Mouse (Mus musculus) brown adipose tissue, adult 24 weeks (tissue): ENCODE measurements around the gene Smc1a. TPM values are rescaled to one million over a fixed set of nuclear protein-coding genes. Genes with fewer than 3 reads are reported as not detected.

Experiments used
- H3K27ac ChIP-seq: fragments of 200-500 bp; replicated peaks from 2 replicates; pipeline ENCODE4 v1.5.1; 2012; ENCODE audit warnings: low read depth, mild to moderate bottlenecking, low read length
- H3K4me1 ChIP-seq: fragments of 200-500 bp; 2 replicates; pipeline ENCODE4 v1.6.1; 2012; ENCODE audit warnings: low read length, mixed read lengths; ENCODE audit not compliant: control insufficient read depth, insufficient read depth, insufficient read length
- H3K4me3 ChIP-seq: fragments of 200-500 bp; 2 replicates; pipeline ENCODE4 v1.5.1; 2012; ENCODE audit warnings: low read depth, mild to moderate bottlenecking, low read length, moderate library complexity; ENCODE audit not compliant: insufficient read depth
- polyA plus RNA-seq: library from polyadenylated mRNA; stranded (reverse); fragments of >200 nt; gene quantifications from 2 replicates; pipeline ENCODE4 v1.2.4, GENCODE M21; 2012; ENCODE audit not compliant: missing spikeins, insufficient read depth, insufficient read length

Gene Smc1a
- 39.7 and 40.6 TPM in 2 replicates for polyA plus RNA-seq

DNA sequence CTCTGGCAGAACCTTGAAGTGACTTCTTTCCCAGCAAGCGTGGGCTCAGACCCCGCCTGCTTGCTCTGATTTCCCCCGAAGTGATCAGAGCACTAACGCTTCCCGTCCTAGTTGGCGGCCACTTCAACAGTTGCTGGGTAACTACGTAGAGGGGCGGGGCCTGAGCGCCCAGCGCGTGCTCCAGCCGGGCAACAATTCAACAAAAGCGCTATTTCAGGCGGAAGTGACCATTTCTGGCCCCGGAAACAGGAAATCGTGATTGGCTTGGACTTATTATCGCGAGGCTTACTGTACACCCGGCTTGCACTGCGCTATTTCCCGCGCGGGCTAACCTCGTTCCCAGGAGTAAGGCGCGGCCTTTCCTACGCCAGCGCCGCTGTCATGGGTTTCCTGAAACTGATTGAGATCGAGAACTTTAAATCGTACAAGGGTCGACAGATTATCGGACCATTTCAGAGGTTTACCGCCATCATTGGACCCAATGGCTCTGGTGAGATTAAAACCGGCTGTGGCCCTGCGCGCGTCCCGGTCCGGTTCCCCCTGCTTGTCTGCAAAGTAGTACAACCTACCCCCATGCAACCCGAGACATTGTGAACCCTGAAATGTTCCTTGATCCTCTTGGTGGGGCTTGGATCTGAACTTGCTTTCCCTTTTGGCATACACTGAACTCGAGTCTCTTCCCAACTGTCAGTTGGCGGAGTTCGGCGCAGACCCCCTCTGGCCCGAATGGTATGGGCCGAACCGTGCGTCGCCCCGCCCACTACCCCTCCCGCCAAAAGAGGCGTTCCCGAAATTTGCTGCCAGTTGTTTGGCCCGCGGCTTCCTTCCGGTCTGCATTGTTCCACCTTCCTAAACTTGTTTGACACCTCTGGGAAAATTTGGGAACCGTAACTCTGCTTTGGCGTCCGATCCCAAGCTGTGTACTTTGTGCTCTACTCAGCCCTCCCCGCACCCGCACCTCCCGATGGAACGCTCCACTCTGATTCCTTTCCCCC, at the start of gene Smc1a, which contains the start of gene Ribc1:
TSS of gene Smc1a (plus strand) at position 278 of the 995 bp plus-strand sequence.
TSS of gene Ribc1 (minus strand) at position 145 of the 995 bp plus-strand sequence.
- Histone ChIP-seq H3K4me1 (no peaks in the 10 kb centered on the region), H3K27ac (peak within 1 kb of the TSS; percentile 98), H3K4me3 (peak within 1 kb of the TSS; percentile 78)

DNA sequence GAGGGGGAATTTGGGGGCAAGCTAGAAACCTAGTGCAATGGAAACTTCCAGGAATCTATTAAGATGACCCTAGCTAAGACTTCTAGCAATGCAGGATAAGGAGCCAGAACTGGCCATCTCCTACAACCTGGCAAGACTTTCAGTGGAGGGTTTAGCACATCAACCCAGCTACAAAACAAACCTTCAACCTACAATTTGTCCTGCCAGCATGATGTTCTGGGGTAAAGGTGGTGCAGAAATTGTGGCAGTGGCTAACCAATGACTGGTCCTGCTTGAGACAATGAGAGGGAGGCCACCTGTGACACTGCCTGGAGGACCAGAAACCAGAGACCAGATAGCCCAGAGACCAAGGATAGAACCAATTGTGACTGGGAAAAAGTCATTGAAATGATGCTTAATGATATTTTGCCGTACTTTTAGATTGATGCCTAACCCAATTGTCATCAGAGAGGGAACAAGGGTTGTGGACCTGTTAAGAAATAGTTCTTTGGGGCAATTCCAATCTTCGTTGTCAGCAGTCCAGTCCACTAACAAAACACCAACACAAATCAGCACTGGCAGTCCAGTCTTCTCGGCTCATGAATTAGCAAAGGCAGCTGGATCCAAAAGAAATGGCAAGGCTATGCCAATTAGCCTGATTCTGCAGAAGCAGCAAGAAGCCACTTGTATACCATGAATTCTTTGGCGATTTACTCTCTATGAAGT, 17.1 kb upstream of the Smc1a start:
- H3K4me3 ChIP-seq: no peak overlapping the region
- no peaks in the 10 kb centered on the region for H3K4me1 ChIP-seq
- no peak overlapping the region for H3K27ac ChIP-seq

DNA sequence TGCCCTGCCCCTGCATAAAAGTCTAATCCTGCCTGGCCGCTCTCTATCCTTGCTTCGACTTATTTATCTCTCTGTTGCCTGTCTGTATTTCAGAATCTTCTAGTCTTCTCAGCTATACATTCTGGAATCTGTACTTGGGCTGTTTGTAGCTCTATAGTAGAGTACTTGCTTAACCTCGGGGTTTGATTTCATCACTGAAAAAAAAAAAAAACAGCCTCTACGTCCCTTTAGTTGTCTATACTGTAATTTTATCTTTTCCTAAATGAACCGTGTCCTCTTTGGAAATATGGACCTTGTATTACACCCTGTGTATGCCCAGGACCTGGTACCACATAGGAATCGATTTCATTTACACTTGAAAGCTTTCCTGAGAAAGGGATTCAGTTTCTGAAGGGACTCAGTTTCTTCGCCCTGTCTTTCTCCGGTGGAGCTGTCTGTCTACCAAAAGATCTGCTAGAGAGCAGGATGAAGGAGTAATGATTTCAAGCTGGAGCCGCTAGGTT, 15.0 kb upstream of the Smc1a start:
- peak overlapping the region; percentile 70 for H3K27ac ChIP-seq
- no peaks in the 10 kb centered on the region for H3K4me1 ChIP-seq

DNA sequence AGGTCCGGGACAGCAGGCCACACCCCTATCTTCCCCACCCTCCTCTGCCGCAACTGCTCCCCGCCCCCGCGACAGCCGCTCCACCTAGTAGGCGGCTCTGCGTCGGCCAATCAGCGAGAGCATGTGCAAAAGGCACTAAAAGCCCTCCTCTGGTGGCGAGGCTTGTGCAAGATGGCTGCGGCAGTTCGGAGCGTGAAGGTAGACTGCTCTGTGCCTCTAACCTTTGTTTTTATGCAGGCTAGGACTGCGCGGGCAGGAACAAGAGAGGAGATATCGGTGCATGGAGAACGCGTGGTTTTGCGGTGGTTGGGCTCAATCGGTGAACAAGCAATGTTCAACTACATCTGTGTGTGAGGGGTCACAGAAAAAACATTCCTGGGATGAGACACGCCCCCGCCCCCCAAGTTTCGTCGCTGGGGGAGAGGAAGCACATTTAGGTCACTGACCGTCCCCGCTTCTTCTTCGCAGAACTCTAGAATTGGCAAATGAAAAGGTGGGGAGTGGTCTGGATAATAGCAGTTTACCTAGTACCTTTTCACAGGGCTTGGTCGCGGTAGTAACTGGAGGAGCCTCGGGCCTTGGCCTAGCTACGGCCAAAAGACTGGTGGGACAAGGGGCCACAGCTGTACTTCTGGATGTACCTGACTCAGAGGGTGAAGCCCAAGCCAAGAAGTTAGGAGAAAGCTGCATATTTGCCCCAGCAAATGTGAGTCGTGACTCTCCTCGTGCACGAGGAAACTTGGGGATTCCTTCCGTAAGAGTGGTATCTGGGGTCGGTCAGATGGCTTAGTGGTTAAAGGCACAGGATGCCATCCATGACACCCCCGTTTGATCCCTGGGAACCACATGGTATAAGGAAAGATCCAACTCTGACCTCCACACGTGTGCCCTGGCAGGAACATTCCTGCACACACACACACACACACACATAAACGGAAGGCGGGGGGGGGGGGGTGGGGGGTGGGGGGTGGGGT, 14.2 kb upstream of the Smc1a start, which contains the start of gene Hsd17b10:
TSS of gene Hsd17b10 (plus strand) at position 109 of the 974 bp plus-strand sequence.
- Histone ChIP-seq H3K4me1 (no peaks in the 10 kb centered on the region), H3K4me3 (peak within 1 kb of the TSS; percentile 63), H3K27ac (peak within 1 kb of the TSS; percentile 70)

More for the DNA sequence above, 15.0 kb upstream of the Smc1a start:
- peak overlapping the region; percentile 48 for H3K4me3 ChIP-seq

DNA sequence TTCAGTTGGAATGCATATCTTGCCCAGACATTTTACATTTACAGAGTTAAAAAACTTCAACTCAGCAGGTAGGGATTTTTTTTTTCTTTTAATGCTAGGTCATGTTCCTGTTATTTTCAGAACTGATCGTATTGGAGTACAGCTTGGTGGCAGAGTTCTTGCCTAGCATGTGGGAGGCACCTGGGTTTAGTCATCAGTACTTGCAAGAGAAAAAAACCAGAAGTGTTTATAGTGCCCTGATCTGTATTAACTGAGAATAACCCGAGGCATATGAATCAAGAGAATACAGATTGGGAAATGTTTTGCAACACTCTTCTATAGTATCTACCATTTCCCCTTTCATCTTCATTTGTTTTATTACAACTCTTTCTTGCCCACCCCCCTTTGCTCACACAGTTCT, 13.4 kb upstream of the Smc1a start:
- Histone ChIP-seq H3K4me1 (no peaks in the 10 kb centered on the region), H3K27ac (no peak overlapping the region), H3K4me3 (no peak overlapping the region)

DNA sequence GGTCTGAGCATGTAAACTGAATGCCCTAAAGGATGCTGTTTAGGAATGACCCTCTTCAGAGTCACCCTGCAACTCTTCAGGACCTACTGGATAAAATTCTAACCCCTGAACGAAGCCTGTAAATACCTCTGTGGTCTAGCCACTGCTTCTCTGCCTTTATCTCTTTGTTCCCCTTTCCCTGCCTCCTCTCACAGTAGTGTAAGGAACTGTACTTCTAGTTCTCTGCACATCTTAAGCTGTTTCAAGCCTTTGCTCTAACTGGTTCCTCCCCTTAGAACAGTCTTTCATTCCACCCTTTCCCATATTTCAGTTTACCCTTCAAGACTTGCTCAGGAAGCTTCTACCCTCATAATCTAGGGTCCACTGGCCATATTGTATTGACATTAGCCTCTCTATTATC, 8.4 kb upstream of the Smc1a start:
- Histone ChIP-seq H3K27ac (no peak overlapping the region), H3K4me1 (no peaks in the 10 kb centered on the region), H3K4me3 (no peak overlapping the region)

DNA sequence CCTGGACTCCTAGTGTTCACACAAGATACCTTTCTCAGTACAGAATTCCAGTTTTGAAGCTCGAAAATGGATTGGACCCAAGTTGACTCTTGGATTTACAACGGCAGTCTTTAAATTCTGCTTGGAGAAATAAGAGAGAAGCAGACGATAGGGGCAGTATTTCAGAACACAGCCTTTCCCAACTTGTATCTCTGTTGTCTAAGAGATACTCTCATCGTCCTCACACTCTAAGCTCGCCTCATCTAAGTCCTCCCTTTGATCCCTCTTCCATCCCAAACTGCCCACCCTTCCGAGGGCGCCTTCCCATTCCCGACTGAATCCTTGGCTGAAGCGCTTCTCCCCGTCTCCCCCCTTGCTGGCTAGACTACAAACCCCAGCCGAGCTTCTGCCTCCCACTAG, 477 bp upstream of the Smc1a start:
- Histone ChIP-seq H3K4me3 (peak overlapping the region; percentile 70), H3K4me1 (no peaks in the 10 kb centered on the region), H3K27ac (peak overlapping the region; percentile 86)

DNA sequence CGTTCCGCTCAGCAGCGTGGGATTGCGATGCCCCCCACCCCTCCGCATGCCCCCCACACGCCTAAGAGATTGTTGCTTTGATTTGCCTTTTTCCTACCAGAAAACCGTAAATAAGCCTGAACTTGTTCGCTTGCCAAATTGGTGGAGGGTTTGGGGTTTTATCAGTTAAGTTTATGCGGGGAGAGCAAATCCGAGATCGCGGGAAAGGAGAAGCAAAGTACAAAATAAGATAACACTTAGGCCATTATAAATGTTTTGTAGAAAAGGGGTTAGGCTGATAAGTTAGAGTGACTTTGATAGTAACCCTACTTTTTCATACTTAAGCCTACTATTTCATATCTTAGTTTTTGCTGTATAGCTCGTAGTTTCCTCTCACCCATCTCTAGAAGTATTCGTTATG, 958 bp downstream of the Smc1a start:
- peak overlapping the region; percentile 78 for H3K4me3 ChIP-seq
- H3K27ac ChIP-seq: peak overlapping the region; percentile 15; the same call in 1 of the 2 replicates
- H3K4me1 ChIP-seq: no peaks in the 10 kb centered on the region

DNA sequence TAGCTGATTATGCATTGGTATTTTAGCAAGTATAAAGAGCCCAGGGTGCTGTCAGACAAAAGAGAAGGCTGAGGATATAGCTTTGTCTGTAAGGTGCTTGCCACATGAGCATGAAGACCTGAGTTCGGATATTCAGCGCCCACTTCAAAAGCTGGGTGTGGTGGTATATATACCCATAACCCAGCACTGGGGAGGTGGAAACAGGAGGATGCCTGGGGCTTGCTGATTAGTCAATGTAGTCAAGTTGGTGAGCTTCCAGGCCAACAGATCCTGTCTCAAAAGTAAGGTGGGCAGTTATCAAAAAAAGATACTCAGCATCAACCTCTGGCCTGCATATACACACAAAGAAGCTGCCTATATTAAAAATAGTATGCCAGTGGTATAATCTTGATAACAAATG, 3.1 kb downstream of the Smc1a start:
- no peak overlapping the region for H3K27ac ChIP-seq
- H3K4me3 ChIP-seq: no peak overlapping the region
- no peaks in the 10 kb centered on the region for H3K4me1 ChIP-seq

DNA sequence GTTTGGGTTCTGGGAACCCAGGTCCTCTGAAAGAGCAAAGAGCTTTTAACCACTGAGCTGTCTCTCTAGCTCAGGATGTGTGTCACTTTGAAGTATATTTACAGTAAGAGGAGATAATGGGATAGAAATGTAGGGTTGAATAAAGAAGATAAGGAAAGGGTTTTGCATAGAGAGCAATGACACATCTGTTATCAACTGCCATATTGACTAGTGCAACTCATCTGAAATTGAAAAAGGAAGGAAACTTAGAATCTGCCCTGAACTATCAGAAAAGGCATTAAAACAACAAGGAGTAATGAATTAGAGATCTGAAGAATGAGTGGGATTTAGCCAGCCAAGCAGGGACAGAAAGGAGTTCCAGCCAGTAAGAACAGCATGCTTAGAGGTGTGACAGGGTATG, 23.6 kb downstream of the Smc1a start:
- Histone ChIP-seq H3K4me1 (no peaks in the 10 kb centered on the region), H3K27ac (no peak overlapping the region), H3K4me3 (no peak overlapping the region)

DNA sequence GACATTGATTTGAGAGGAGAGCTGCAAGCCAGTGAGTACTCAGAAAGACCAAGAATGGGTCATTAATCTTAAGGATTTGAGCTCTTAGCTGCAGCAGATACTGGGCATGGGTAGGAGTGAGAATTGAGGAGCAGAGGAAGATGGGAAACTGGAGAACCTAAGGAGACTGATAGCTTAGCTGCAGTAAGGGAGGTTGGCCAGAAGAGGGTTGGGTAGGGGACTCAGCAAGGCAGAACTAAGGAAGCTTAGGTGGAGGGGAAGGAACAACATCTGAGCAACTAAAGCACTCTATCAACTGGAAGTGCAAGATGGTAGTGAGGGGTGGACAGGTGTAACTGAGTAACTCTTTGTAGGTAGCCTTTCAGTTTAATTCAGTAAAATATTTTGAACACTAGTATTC, 31.0 kb downstream of the Smc1a start:
- no peak overlapping the region for H3K4me3 ChIP-seq
- H3K27ac ChIP-seq: no peak overlapping the region
- no peaks in the 10 kb centered on the region for H3K4me1 ChIP-seq

DNA sequence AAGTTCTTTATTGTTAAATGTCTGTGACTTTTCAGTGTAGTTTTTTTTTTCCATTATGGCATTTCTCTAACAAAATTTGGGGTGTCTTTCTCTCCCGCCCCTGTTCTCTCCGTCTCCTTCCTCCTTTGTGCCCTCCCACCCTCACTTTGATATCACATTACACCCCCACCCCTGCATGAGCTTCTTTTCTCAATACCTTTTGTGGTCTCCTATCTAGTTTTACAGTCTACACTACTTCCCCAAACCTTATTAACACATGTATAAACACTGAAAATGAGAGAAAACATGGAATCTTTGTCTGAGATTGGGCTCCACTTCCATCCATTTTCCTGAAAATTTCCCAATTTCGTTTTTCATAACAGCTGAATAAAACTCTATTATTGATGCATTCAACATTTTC, 36.3 kb downstream of the Smc1a start:
- no peak overlapping the region for H3K27ac ChIP-seq
- no peak overlapping the region for H3K4me3 ChIP-seq
- no peaks in the 10 kb centered on the region for H3K4me1 ChIP-seq

DNA sequence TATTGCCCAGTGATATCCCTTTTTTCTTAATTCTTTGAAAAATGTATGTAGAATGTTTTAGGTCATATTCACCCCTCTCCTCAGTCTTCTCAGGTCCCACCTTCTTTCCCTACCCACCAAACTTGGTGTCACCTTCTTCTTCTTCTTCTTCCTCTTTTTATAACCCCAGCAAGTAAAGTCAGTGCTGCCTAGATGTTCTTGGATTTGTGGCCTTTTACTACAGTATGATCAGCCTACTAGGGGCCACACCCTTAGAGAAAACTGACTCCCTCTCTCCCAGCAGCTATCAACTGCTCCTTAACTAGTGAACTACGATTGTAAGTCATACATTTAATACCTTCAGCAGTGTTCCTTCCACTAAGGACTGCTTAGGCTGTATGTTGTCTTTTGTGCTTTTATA, 37.9 kb downstream of the Smc1a start:
- no peaks in the 10 kb centered on the region for H3K4me1 ChIP-seq
- H3K4me3 ChIP-seq: no peak overlapping the region
- H3K27ac ChIP-seq: no peak overlapping the region

DNA sequence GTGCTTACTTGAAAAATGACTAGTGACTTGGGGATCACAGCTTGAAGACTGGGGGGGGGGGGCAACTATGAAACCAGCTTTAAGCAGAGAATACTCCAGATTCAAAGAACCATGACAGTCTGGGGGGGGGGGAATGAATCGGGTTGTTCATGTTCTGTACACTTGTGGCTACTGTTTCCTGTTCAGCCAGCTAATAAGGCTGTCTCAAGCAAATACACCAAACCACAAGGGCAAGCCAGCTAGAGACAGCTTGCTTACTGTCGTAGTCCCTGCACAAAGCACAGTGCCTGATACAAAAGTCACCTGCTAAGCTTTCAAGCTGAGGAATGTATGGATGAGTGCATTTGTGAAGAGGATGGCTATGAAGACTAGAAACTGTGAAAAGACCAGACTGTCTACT, 49.4 kb downstream of the Smc1a start:
- H3K27ac ChIP-seq: no peak overlapping the region
- H3K4me3 ChIP-seq: no peak overlapping the region
- H3K4me1 ChIP-seq: no peaks in the 10 kb centered on the region
